Mouse (Mus musculus) embryo, embryonic 10.5 days (tissue): ENCODE data around the gene Cdk13.
A peak's percentile ranks its signal among the peaks of the same experiment; 100 is the strongest.

Source experiments
- DNase-seq: peaks from one replicate; pipeline ENCODE4 v3.0.0-alpha.2; 2015; ENCODE audit warnings: low spot score

Cdk13 gene

GRCm38 (mm10) chr13:17804909-17805613 is at the start of gene Cdk13:
Cdk13 (minus strand) TSS chr13:17805097.
- peak; percentile 98 for DNase-seq

DNA sequence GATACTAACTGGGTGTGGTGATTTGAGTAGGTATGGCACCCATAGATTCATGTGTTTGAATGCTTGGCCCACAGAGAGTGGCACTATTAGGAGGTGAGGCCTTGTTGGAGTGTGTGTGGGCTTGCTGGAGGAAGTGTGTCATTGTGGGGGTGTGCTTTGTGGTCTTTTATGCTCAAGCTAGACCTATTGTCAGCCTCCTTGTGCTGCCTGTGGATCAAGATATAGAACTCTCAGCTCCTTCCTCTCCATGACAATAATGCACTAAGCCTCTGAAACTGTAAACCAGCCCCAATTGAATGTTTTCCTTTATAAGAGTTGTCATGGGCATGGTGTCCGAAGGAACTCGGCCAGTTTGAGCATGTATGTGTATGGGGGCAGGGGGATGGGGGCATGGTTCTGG is 38.4 kb upstream of the Cdk13 start:
- no peak for DNase-seq

DNA sequence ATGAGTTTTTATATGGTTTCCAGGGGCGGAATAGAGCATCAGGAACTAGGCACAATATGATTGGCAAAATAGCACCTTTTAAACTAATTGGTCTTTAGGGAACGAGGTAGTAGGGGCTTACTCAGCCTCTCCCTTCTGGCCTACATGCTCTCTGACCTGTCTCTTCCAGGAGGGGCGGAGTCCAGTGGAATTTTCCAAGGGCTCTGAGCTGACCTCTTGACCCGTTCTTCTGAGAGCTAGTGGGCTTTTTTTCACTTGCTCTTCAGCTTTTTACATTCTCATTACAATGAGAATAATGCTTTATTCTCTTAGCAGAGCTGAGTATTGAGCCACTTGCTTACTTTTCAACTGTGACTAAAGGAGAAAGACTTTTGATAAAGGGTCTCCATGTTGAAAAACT is 37.9 kb upstream of the Cdk13 start:
- DNase-seq, result peak; percentile 65

- no peak for DNase-seq
These were observed 34.2 kb upstream of the Cdk13 start for GRCm38 (mm10) chr13:17839137-17839536.

GRCm38 (mm10) chr13:17838484-17838851 is 33.6 kb upstream of the Cdk13 start:
- DNase-seq, result peak; percentile 91

DNA sequence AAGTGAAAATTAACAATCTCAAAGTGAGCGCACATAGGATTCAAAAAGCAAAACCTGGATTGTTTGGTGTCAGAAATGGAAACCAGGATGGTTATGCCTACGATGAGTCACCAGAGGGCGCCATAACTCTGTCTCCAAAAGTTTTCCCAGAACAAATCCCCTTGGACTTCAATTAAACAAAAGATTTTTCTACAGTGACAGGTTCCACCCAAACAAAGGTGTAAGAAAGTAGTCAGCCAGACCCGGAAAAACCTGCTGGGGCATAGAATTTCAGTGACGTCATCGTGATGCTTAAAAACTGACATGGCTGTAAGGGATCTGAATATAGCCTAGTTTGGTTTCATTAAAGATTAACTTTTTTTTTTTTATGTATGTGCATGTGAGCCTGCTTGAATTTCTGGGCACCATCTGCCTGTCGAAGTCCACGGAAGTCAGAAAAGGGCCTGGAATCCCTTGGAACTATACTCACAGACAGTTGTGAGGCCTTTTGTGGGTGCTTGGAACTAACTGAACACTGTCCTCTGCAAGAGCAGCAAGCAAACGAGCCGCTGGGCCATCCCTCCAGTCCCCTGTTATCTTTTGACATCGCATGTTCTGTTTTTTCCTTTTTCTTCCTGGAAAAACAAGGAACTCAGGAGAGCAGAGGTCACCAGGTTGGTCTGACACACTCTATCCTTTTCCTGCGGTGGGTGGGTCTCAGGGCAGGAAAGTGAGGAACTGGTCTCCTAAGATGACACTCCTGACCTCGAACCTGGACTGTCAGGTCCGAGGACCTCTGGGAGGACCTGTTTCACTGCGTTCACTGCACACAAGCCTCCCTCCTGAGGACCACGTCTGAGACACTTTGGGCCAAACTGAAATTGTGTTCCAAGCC is 33.0 kb upstream of the Cdk13 start:
- peak; percentile 77 for DNase-seq

DNA sequence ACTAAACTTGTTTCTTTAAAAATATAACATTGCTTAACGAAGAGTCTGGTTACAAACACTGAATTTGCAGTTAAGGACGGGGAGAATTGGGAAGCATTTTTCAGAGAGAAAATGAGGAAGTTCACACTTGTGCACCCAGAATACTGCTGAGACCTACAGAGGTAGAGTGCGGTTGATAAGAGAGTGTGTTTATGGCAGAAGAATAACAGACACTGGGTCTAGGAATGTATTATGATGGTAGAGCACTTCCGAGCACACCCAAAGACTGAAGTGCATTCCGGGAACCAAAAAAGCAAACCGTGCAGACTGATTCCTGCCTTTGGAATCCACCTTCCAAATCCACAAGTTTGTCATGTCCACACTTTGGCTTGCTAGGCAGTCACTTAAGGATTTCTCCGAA is 31.9 kb upstream of the Cdk13 start:
- DNase-seq, result no peak

DNA sequence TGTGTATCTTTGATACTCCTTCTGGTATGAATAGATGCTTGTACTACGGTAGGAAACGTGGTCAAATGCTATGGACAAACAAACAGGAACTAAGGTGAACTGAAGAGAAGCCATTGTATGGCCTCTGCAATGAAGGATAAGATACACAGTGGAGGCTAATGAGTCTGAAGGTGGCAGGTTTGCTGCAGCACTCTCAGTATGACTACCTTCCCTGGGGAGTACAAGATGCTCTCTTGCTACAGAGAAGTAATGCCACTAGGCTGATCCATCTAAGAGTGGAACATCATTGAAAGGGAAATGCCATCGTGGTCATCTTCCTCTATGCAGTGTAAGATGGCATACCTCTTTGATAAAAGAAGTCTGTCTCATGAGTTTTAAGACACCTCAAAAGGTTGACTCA is 28.0 kb upstream of the Cdk13 start:
- DNase-seq, result no peak

- no peak for DNase-seq
These were observed 12.3 kb upstream of the Cdk13 start for GRCm38 (mm10) chr13:17817226-17817625.

DNA sequence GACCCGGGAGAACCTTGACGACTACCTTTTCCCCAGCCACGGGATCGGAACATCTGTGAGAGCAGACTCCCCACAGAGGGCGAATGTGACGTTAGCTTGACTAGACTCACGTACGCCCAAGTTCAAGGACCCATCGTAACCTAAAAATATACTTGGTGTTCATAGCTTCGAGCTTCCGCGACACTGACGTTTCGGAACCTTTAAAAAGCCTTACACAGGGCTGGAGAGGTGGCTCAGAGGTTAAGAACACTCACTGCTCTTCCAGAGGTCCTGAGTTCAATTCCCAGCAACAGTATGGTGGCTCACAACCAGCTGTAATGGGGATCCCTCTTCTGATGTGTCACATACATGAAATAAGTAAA is 698 bp upstream of the Cdk13 start:
- no peak for DNase-seq

DNA sequence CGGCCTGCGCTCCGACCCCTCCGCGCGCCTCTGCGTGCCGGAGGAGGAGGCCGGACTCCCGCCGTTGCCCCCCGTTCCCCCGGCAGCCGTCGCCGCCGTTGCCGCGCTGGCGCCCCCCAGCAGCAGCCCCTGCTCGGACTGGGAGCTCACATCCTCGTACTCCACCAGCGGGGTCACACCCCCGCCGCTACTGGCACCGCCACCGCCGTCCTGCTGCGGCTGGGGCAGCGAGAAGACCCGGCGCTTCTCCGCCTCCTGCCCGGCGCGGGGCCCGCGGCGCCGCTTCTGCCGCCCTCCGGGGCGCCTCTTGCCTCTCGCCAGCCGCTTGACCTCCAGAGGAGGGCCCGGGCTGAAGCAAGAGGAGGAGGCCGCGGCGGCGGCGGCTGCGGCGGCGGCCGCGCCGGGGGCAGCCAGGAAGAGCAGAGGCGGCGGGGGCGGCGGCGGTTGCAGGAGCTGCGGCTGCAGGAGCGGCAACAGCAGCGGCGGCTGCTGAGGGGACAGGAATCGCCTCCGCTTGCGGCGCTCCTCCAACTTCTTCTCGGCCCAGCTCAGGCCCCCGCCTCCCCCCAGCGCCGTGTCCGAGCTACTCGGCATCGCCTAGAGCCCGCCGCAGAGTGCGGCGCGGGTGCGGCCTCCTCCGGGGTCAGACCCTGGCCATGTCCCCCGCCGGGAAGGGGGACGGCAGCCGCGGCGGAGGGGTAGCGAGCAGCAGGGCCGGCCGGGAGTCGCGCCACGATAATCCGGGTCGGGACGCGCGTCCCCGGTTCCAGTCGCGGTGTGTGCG is 647 bp downstream of the Cdk13 start:
- peak; percentile 49 for DNase-seq

DNA sequence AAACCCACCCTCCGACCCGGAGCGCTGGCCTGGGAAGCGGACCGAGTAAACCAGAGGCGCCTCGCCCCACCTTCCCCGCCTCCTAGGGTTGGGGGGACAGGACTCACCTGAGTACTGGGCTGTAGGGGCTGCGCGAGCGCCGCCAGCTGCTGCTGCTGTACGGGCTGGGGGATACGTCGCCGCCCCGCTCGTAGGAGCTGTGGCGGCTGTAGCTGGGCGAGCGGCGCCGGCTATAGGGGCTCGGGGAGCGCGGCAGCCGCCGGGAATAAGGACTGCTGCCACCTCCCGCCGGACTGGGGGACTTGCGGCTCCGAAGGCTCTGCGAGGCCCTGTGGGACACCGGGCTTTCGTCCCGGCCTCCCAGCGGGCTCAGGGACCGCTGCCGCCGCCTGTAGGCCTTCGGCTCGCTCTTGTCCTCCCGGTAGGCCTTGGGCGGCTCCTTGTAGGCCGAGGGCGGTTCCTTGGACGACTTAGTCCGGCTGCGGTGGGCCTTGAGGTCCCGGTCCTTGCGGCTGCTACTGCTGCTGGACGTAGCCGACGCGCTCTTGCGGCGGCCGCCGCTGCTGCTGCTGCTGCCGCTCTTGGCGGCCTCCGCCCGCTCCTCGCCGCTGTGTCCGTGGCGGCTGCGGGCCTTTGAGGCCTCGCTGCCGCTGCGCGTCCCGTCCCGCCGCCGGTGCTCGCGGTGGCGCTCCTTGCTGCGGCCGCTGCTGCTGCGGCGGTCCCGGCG is 1.4 kb downstream of the Cdk13 start:
- DNase-seq, result peak; percentile 81

DNA sequence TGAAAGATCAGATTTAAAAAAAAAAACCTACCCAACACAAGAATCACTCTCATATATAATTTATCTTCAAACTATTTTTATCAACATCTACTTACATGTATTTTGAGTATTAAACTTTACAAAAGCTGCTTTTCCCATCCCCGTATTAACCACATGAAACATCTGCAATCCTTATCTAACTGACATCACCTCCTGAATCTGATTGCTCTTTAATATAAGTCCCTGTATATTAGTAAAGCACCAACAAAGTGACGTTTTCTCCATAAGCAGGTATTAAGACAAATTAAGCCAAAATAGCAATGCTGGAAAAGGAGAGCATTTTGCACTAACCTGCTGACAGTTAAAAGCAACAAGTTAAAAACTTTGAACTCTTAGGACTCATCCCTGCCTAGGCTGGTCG is 2.0 kb downstream of the Cdk13 start:
- DNase-seq, result no peak

DNA sequence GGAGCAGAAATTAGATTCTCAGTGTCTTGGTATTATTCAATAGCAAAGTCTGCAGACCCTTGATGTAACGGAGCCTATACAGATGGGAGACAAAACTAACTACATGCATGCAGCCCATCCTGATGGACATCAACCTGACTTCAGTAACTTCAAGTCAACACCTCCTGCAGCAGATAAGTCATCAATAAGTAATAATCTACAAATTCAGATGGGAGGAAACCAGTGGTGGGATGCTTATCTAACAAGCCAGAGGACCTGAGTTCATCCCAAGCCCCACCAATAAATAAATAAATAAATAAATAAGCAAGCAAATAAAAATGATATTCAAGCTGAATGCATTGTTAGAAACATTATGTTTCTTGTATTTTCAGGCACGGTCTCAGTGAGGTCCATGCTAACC is 5.2 kb downstream of the Cdk13 start:
- DNase-seq, result no peak

- DNase-seq, result no peak
These were observed 9.0 kb downstream of the Cdk13 start for GRCm38 (mm10) chr13:17795757-17796456.

DNA sequence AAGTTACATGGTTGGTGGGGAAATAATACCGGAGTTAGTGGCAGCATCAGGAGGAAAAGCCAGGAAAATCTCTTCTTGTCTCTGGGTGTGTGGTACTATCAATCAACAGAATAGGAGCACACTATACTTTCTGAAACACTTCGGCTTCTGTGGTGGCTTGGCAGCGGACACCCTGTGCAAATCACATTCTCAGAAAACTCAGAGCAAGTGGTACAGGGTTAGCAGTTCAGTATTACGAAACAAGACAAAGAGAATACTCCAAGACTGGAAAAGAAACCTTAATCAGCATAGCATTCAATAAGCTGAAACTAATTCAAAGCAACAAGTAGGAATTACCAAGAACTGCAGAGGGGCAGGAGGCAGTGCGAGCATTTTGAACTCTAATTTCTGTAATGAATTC is 21.3 kb downstream of the Cdk13 start:
- no peak for DNase-seq

DNA sequence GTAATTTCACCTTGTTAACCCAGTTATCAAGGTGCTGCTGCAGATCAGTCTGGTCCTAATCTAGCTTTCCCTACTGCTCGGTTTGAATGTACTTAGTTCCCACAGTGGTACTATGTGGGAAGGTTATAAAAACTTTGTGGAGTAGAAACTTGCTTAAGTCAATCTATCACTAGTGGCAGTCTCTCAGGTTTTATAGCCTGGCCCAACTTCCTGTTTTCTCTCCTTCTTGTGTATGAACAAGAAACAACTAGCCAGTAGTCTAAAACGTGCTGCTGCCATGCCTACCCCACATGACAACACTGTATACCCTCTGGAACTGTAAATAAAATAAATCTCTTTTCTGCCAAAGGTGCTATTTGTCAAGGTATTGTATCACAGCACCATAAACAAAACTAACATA is 25.0 kb downstream of the Cdk13 start:
- no peak for DNase-seq

GRCm38 (mm10) chr13:17776303-17776702 is 28.6 kb downstream of the Cdk13 start:
- DNase-seq, result no peak

- DNase-seq, result no peak
These were observed 29.5 kb downstream of the Cdk13 start for GRCm38 (mm10) chr13:17775364-17775763.

GRCm38 (mm10) chr13:17773112-17773511 is 31.8 kb downstream of the Cdk13 start:
- no peak for DNase-seq

DNA sequence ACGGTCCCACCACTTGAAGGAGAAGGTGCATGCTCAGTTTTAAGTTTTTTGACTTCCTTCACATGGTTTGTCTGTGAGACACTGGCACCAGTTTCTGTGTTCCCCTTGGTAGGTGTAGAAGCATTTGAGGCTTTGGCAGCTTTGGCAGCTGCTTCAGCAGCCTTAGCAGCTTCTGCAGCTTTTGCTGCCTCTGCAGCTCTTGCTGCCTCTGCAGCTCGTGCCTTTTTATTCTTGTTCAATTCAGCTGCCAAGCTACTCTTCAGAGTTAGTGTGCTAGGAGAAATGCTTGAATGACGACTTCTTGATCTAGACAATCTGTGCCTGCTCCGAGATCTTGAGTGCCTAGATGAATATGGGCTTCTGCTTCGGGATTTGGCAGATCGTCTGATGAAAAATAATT is 32.3 kb downstream of the Cdk13 start:
- DNase-seq, result no peak

DNA sequence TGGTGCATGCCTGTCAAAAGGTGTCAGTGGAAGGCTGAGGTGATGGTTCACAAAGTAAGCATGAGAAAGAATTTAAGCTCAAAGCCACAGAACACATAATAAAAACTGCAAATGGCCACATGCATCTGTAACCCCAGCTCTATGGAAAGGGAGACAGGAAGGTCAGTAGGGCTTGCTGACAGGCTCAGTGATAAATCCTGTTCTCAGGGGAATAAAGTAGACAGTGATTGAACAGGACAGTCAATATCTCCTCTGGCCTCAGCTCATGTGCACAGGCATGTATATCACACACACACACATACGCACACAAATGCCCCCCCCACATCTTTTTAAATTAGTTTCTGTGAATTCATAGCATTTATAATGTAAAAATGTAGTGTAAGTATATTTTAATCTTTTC is 42.5 kb downstream of the Cdk13 start:
- DNase-seq, result peak; percentile 21
